Mouse (Mus musculus): Measurements from ENCODE around the gene Grrp1.

DNA sequence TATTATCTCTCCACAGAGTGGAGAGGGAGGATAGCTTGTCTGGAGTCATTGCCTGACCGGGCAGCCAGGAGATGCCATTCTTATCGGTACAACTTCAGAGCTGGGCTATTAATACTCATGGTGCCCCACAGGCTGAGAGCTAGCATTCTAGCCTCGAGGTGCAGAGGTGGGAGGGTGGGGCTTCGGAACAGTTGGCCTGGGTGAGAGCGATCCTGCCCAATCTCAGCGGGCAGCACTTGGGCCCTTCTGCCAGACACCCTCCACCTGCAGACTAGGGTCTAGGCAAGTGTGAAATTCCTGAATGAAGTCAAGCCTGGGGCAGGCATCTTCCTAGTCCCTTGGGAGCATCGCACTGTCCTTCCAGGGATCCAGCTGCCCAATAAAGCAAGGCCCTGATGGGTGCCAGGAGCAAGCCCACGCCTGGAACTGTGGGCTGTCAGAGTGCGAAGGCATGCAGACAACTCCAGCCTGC, 39.8 kb upstream of the Grrp1 start:
- TF ChIP-seq POLR2A (IDR thresholded peaks at IDR 0.05; ENCODE audit: insufficient read depth, low read depth, low read length) (no peak), CTCF (IDR thresholded peaks at IDR 0.05; ENCODE audit: insufficient read depth, low read depth, low read length) (no peak)
